Comparison of ENCODE assay signal across 8 mouse cellular contexts in genomic region chr16:32814539-32814938, GRCm38 (mm10). TPM values are rescaled to one million over a fixed set of nuclear protein-coding genes. Genes with fewer than 3 reads are reported as not detected.
DNase-seq lines count a peak whose midpoint lies in the region; ATAC-seq lines count a peak whose summit lies in the region.

No protein-coding gene starts in this region.

- no peak overlapping the region for H3K27ac ChIP-seq in intestine, embryonic 15.5 days
- H3K27ac ChIP-seq in liver, embryonic 15.5 days (replicated peaks) = no peak overlapping the region

- peak overlapping the region; percentile 29 for H3K4me3 ChIP-seq in intestine, embryonic 15.5 days (replicated peaks)
- H3K4me3 ChIP-seq in liver, embryonic 15.5 days (replicated peaks) = peak overlapping the region; percentile 32

- WGBS in intestine, embryonic 15.5 days = 16% methylated on average over 14 of the region's 14 CpGs
- WGBS in liver, embryonic 15.5 days (ENCODE audit: insufficient replicate concordance) = 23% methylated on average over 14 of the region's 14 CpGs

- H3K9ac ChIP-seq in intestine, embryonic 15.5 days = peak overlapping the region; percentile 36; the same call in 1 of the 2 replicates
- no peak overlapping the region for H3K9ac ChIP-seq in liver, embryonic 15.5 days

- DNase-seq in right cerebral cortex, postnatal 25 days = peak; percentile 32
- no peak for DNase-seq in right cerebral cortex, postnatal 14 days
- peak; percentile 52 to 58 for DNase-seq in cerebellum, postnatal 14 days
- DNase-seq in gastrocnemius, postnatal 25 days = peak; percentile 50
- peak; percentile 27 for DNase-seq in neural tube, embryonic 10.5 days (ENCODE audit: extremely low spot score, low spot score)

- H3K4me1 ChIP-seq in intestine, embryonic 15.5 days (replicated peaks) = peaks cover 12% of the 10 kb centered on the region; the same call in 1 of the 2 replicates
- H3K4me1 ChIP-seq in liver, embryonic 15.5 days (replicated peaks) = peaks cover 15% of the 10 kb centered on the region

- no peaks in the 10 kb centered on the region for H3K9me3 ChIP-seq in intestine, embryonic 15.5 days
- no peaks in the 10 kb centered on the region for H3K9me3 ChIP-seq in liver, embryonic 15.5 days (replicated peaks)

- H3K27me3 ChIP-seq in intestine, embryonic 15.5 days (replicated peaks) = no peaks in the 10 kb centered on the region
- peaks cover 3% of the 10 kb centered on the region; the same call in 1 of the 2 replicates for H3K27me3 ChIP-seq in liver, embryonic 15.5 days

- H3K4me2 ChIP-seq in intestine, embryonic 15.5 days (replicated peaks) = peak overlapping the region; percentile 67
- H3K4me2 ChIP-seq in liver, embryonic 15.5 days = peak overlapping the region; percentile 56

- no peaks in the 10 kb centered on the region for H3K36me3 ChIP-seq in intestine, embryonic 15.5 days
- H3K36me3 ChIP-seq in liver, embryonic 15.5 days (replicated peaks) = no peaks in the 10 kb centered on the region

- peak; percentile 44; the same call in 1 of the 2 replicates for ATAC-seq in intestine, embryonic 15.5 days
- ATAC-seq in liver, embryonic 15.5 days (ENCODE audit: insufficient read depth) = no peak
- no peak for ATAC-seq in activated CD4-positive, CD25-positive, alpha-beta regulatory T cell, adult 4 months

RNA-seq across cellular contexts. Expression of gene Smbd1, which starts 4.3 kb away (rescaled TPM):
- not detected for total RNA-seq in gastrocnemius, postnatal 25 days (2021)
- 0.61 and 1.0 TPM in 2 replicates for polyA plus RNA-seq in intestine, embryonic 15.5 days (2015; fragmentation: Nextera tagmentation; extraction: Ambion mirVana)
- 0.18 TPM in 1 of 2 replicates, not detected in the other for polyA plus RNA-seq in liver, embryonic 15.5 days (2015; fragmentation: Nextera tagmentation; extraction: Ambion mirVana)
- not detected for polyA plus RNA-seq in activated CD4-positive, CD25-positive, alpha-beta regulatory T cell, adult 4 months (2017; shearing (Covaris generic))

RNA-seq across cellular contexts. Expression of gene Muc20, which starts 17.3 kb away (rescaled TPM):
- total RNA-seq in gastrocnemius, postnatal 25 days (2021) = under 1 TPM; 0.28 to 0.64 TPM
- 0.09 TPM in 1 of 2 replicates, not detected in the other for polyA plus RNA-seq in intestine, embryonic 15.5 days (2015; fragmentation: Nextera tagmentation; extraction: Ambion mirVana)
- 0.10 TPM in 1 of 2 replicates, not detected in the other for polyA plus RNA-seq in liver, embryonic 15.5 days (2015; fragmentation: Nextera tagmentation; extraction: Ambion mirVana)
- under 1 TPM; 0.27 to 0.81 TPM for polyA plus RNA-seq in activated CD4-positive, CD25-positive, alpha-beta regulatory T cell, adult 4 months (2017; shearing (Covaris generic))
